Mouse (Mus musculus): ENCODE measurements around the gene Kcnj6.

The Kcnj6 gene

DNA sequence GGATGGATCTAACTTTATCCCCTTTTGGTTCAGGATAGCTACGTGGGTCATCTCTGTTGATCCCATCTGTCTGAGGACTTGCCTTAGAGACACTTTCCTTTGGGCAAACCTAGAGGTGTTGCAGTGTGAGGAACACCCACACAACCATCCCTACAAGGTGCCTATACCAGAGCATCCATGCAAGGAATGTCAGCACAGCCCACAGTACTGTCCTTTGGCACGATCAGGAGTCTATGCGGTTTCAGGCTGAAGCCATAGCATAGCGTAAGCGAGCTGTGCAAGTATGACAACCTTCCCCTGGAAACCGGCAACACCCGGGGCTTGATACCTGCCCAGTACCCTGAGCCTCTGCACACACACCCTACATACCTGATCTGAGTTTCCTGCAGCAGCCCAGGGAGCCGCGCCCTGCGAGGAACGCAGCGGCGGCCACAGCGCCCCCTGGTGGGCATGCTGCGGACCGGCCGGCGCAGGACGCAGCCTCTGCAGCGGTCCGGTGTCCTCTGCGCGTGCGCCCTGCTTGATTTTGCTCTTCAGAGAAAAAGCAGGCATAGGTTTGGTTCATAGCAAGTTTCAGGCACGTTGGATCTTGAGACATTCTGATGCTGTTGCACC is 283.9 kb downstream of the Kcnj6 start:
- DNase-seq: peak; percentile 91 to 92

DNA sequence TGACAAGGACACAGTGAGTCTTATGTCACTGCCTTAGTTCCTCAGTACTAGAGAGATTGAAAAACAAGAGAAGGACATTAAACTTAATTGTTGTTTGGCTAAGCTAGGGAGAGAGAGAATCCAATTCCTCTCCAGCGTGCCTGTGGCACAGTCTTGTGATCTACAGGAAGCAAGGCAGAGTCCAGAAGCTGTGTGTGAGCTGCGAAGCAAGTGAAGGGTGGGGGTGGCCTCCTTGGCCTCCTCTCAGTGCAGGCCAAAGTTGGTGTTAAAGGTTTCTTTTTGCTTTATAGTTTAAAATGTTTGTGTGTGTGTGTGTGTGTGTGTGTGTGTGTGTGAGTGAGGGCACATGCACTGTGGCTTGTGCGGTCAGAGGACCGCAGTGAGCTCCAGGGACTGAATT is 295.5 kb downstream of the Kcnj6 start:
- DNase-seq: peak in 1 of 2 experiments; percentile 36

DNA sequence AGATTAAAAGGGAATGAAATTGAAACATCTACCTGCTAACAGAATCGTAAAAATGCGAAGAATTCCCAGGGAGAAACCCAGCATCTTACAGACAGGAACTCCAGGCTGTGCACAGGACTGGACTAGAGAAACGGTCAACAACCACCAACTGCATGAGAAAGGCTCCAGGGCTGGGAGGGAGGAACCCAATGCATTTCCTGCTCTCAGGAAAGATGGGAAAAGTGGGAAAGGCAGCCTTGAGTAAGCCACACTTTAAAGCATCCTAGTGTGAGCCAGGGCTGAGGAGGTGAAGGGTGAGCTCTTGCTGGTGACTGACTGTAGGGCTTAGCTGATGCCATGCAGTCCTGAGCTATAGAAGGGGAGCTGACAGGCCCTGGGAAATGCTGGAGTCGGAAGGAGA is 296.4 kb downstream of the Kcnj6 start:
- no peak for DNase-seq

All from kidney, postnatal 4 days (tissue).